Mouse (Mus musculus): ENCODE data around the gene Apba2.

GRCm38 (mm10) chr7:64724409-64724808 is 222.9 kb downstream of the Apba2 start:
- TF ChIP-seq CTCF (IDR thresholded peaks at IDR 0.05; ENCODE audit: borderline replicate concordance, insufficient read depth, low read length) (no peak), POLR2A (IDR thresholded peaks at IDR 0.05; ENCODE audit: low read depth, low read length) (no peak)

All from embryonic fibroblast, embryonic 13.5 days (primary cell).